Mouse (Mus musculus) C2C12 (cell line): ENCODE data around the gene Tspo2. TPM values are rescaled to one million over a fixed set of nuclear protein-coding genes. Genes with fewer than 3 reads are reported as not detected.

Experiments
- H3K27me3 ChIP-seq: one replicate; pipeline ENCODE4 v1.6.1; 2011; ENCODE audit not compliant: control insufficient read depth, insufficient read depth, insufficient read length
- H3K36me3 ChIP-seq: one replicate; pipeline ENCODE4 v1.6.1; 2011; ENCODE audit not compliant: control insufficient read depth, insufficient read depth
- H3K4me3 ChIP-seq: one replicate; pipeline ENCODE4 v1.5.1; 2011; ENCODE audit warnings: mild to moderate bottlenecking, control low read depth; ENCODE audit not compliant: poor library complexity, insufficient read depth, severe bottlenecking
- H3K79me2 ChIP-seq: one replicate; pipeline ENCODE4 v1.6.1; 2011; ENCODE audit not compliant: control insufficient read depth, insufficient read depth
- H3K79me3 ChIP-seq: one replicate; pipeline ENCODE4 v1.6.1; 2011; ENCODE audit warnings: low read depth, control low read depth
- H3ac ChIP-seq: one replicate; pipeline ENCODE3; 2011; ENCODE audit warnings: low read depth; ENCODE audit not compliant: control insufficient read depth, insufficient read length
- CEBPB ChIP-seq: IDR thresholded peaks from one replicate; pipeline ENCODE4 v1.6.1; 2011; ENCODE audit warnings: low read depth, mild to moderate bottlenecking, control low read depth, moderate library complexity
- CTCF ChIP-seq: IDR thresholded peaks from one replicate; pipeline ENCODE4 v1.5.1; 2011; ENCODE audit not compliant: control insufficient read depth, insufficient read depth, insufficient read length
- FOSL1 ChIP-seq: IDR thresholded peaks from one replicate; pipeline ENCODE4 v1.8.0; 2011; ENCODE audit warnings: mild to moderate bottlenecking, low read length; ENCODE audit not compliant: poor library complexity, insufficient read depth, severe bottlenecking
- MAX ChIP-seq: IDR thresholded peaks from one replicate; pipeline ENCODE4 v1.6.1; 2011; ENCODE audit warnings: mild to moderate bottlenecking, control low read depth
- MYOD1 ChIP-seq: IDR thresholded peaks from one replicate; pipeline ENCODE4 v1.6.1; 2011; ENCODE audit warnings: low read depth; ENCODE audit not compliant: control insufficient read depth, insufficient read length
- MYOG ChIP-seq: IDR thresholded peaks from one replicate; pipeline ENCODE4 v1.6.1; 2011; ENCODE audit not compliant: control insufficient read depth, insufficient read length; ENCODE audit errors: extremely low read depth
- USF1 ChIP-seq: IDR thresholded peaks from one replicate; pipeline ENCODE4 v1.6.1; 2011; ENCODE audit warnings: low read depth, mild to moderate bottlenecking, control low read depth, moderate library complexity
- polyA plus RNA-seq: library from polyadenylated mRNA; unstranded; fragments of >200 nt; fragmentation: generic; extraction: Trizol; gene quantifications from one replicate; pipeline ENCODE4 v1.2.1, GENCODE M21; 2012; ENCODE audit warnings: missing spikeins

Tspo2 gene
- polyA plus RNA-seq, 1 experiment: not detected

DNA sequence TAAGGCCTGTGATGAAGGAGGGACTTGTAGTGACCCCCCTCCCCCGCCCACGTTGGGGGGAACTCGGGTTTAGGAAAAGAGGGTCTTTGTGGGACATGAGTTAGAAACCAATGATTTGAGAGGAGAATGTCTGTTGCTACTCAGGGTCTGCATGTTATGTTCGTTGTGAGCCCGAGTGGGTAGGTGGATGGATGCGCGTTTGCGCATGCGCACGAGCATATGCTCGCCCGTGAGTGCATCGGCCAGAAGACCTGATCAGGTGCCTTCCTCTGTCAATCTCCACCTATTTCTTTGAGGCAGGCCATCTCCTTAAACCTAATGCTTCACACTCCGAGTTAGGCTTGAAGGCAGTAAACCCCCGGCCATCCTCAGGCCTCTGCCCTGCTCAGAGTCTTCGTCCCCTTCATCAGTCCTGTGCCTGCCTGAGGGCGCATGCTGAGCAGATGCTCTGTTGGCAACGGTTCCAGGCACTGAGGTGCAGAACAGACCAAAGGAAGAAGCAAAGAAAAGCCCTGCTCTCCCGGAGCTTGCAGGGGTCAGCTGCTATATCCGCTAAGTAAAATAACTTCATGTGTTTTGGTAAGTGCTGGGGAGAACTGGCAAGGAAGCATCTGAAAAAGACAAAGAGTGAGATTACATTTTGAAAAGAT lies 18.2 kb downstream of the Tspo2 start:
- Histone ChIP-seq H3K27me3 (no peaks in the 10 kb centered on the region), H3K4me3 (no peak overlapping the region), H3K79me2 (no peaks in the 10 kb centered on the region), H3K36me3 (no peaks in the 10 kb centered on the region), H3K79me3 (no peaks in the 10 kb centered on the region), H3ac (no peak overlapping the region)
- TF ChIP-seq MYOG (no peak), CEBPB (no peak), USF1 (no peak), MAX (no peak), FOSL1 (no peak), CTCF (no peak), MYOD1 (no peak)

GRCm38 (mm10) chr17:48432158-48432980 lies 19.0 kb downstream of the Tspo2 start, which contains the start of gene Apobec2:
Apobec2 (minus strand) TSS chr17:48432930.
- H3K79me3 ChIP-seq: no peaks in the 10 kb centered on the region
- H3K27me3 ChIP-seq: no peaks in the 10 kb centered on the region
- no peaks in the 10 kb centered on the region for H3K79me2 ChIP-seq
- H3K36me3 ChIP-seq: no peaks in the 10 kb centered on the region
- H3ac ChIP-seq: no peak within 1 kb of the TSS
- no peak within 1 kb of the TSS for H3K4me3 ChIP-seq
- TF ChIP-seq CEBPB: no peak
- TF ChIP-seq FOSL1: no peak
- TF ChIP-seq MYOD1: no peak
- no peak for TF ChIP-seq MYOG
- TF ChIP-seq MAX: no peak
- no peak for TF ChIP-seq USF1
- no peak for TF ChIP-seq CTCF

GRCm38 (mm10) chr17:48431054-48431453 lies 20.3 kb downstream of the Tspo2 start:
- no peak overlapping the region for H3ac ChIP-seq
- TF ChIP-seq CEBPB (no peak), MYOD1 (no peak), MAX (no peak), FOSL1 (no peak), CTCF (no peak), MYOG (no peak), USF1 (no peak)
- no peaks in the 10 kb centered on the region for H3K79me3 ChIP-seq
- H3K36me3 ChIP-seq: no peaks in the 10 kb centered on the region
- no peaks in the 10 kb centered on the region for H3K27me3 ChIP-seq
- no peak overlapping the region for H3K4me3 ChIP-seq
- H3K79me2 ChIP-seq: no peaks in the 10 kb centered on the region

DNA sequence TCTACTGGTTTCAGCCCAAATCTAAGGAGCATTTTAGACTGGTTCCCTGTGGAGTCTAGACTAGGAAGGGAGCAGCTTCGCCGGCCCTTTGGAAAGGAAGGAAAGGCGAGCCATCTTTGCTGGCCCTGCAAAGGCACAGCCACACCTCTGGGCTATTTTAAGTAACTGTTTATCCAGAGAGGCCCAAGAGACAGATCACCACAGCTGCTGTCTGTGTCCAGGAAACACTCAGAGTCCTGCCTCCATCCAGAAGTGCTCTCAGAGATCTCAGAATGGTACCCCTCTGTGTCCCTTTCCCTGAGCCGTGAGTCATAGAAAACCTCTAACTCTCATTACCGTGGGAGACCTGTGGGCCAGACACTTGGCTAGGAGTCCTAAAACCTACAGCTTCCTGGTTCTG lies 20.9 kb downstream of the Tspo2 start:
- Histone ChIP-seq H3K79me2 (no peaks in the 10 kb centered on the region), H3K36me3 (no peaks in the 10 kb centered on the region), H3K79me3 (no peaks in the 10 kb centered on the region), H3K4me3 (no peak overlapping the region), H3K27me3 (no peaks in the 10 kb centered on the region), H3ac (no peak overlapping the region)
- TF ChIP-seq CEBPB: no peak
- TF ChIP-seq USF1: no peak
- TF ChIP-seq FOSL1: no peak
- no peak for TF ChIP-seq MYOG
- peak; percentile 65 for TF ChIP-seq MYOD1
- no peak for TF ChIP-seq MAX
- TF ChIP-seq CTCF: no peak

DNA sequence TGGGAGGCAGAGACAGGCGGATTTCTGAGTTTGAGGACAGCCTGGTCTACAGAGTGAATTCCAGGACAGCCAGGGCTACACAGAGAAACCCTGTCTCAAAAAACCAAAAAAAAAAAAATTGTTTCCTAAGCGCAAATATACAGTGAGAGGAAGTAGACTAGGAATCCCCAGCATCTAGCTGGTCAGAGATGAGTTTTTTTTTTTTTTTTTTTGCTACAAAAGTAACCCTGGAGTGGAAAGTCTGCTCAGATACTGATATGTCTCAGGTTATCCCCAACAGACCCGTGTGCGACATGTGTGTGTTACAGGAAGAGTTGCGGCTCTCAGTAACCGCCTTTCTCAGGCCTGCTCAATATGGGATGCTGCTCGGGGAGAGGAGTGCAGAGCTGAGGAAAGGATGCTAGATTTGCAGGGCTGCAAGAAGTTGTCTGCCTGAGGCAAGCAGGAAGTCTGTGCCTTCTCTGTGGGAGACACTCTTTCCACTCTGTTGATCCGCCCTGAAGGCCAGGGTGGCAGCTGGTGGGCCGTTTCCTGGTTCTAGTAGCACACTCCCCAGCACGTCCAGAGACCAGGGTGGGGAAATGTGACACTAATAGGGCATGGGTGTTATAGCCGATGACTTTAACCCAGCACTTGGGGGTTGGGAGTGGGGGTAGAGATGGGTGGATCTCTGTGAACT lies 23.3 kb downstream of the Tspo2 start:
- no peak for TF ChIP-seq MAX
- TF ChIP-seq MYOG: no peak
- no peak for TF ChIP-seq CTCF
- no peak for TF ChIP-seq MYOD1
- TF ChIP-seq FOSL1: no peak
- TF ChIP-seq USF1: no peak
- no peak for TF ChIP-seq CEBPB
- no peak overlapping the region for H3K4me3 ChIP-seq
- H3K27me3 ChIP-seq: no peaks in the 10 kb centered on the region
- H3K79me2 ChIP-seq: no peaks in the 10 kb centered on the region
- no peaks in the 10 kb centered on the region for H3K79me3 ChIP-seq
- H3K36me3 ChIP-seq: no peaks in the 10 kb centered on the region
- H3ac ChIP-seq: no peak overlapping the region
